Mouse (Mus musculus) adrenal gland, postnatal 14 days (tissue): ENCODE data around the gene Rnd1. TPM values are rescaled to one million over a fixed set of nuclear protein-coding genes. Genes with fewer than 3 reads are reported as not detected.

Source experiments
- DNase-seq: peaks from one replicate; pipeline ENCODE4 v3.0.0; 2021; ENCODE audit warnings: mixed read lengths
- long read RNA-seq, 2 experiments: library from polyadenylated mRNA; stranded (forward); transcript quantifications; one replicate each; pipeline ENCODE4 v2.0.0; 2021
- total RNA-seq: library from RNA; stranded (reverse); gene quantifications from 2 replicates; pipeline ENCODE4 v1.2.3, GENCODE M21; 2021

The Rnd1 gene
- total RNA-seq, result 2.1 and 3.6 TPM in 2 replicates
- long read RNA-seq, experiment 1, transcript Rnd1-201 (5 exons, 2,203 nt), result major isoform, 9 of 9 reads
- long read RNA-seq, experiment 1, partial matches to known transcripts, result 0 of 9 reads
- long read RNA-seq, experiment 1, other reads (novel, unspliced or antisense), result 0 of 9 reads
- long read RNA-seq, experiment 2, partial matches to known transcripts, result 0 of 4 reads
- long read RNA-seq, experiment 2, other reads (novel, unspliced or antisense), result 0 of 4 reads

- peak; percentile 87 for DNase-seq
Observed at GRCm38 (mm10) chr15:98676940-98677728, at the start of gene Rnd1. Rnd1 (minus strand) TSS chr15:98677461.

- no peak for DNase-seq
Observed at GRCm38 (mm10) chr15:98726746-98727145, 49.5 kb upstream of the Rnd1 start.

GRCm38 (mm10) chr15:98726079-98726478 is 48.8 kb upstream of the Rnd1 start:
- no peak for DNase-seq

GRCm38 (mm10) chr15:98724441-98724840 is 47.2 kb upstream of the Rnd1 start:
- DNase-seq, result no peak

- peak; percentile 21 for DNase-seq
Observed at GRCm38 (mm10) chr15:98722854-98723253, 45.6 kb upstream of the Rnd1 start.

GRCm38 (mm10) chr15:98722191-98722590 is 44.9 kb upstream of the Rnd1 start:
- no peak for DNase-seq

- no peak for DNase-seq
Observed at GRCm38 (mm10) chr15:98717301-98717700, 40.0 kb upstream of the Rnd1 start.

- DNase-seq, result peak; percentile 40
Observed at GRCm38 (mm10) chr15:98714230-98714652, 37.0 kb upstream of the Rnd1 start.

GRCm38 (mm10) chr15:98710442-98710841 is 33.2 kb upstream of the Rnd1 start:
- peak; percentile 87 for DNase-seq

- peak; percentile 92 for DNase-seq
Observed at GRCm38 (mm10) chr15:98707766-98708372, 30.6 kb upstream of the Rnd1 start, which contains the start of gene Ccdc65. Ccdc65 (plus strand) TSS chr15:98708207.

- no peak for DNase-seq
Observed at GRCm38 (mm10) chr15:98704312-98704711, 27.1 kb upstream of the Rnd1 start.

- peak; percentile 94 for DNase-seq
Observed at GRCm38 (mm10) chr15:98699190-98700105, 22.2 kb upstream of the Rnd1 start.

GRCm38 (mm10) chr15:98696216-98696615 is 19.0 kb upstream of the Rnd1 start:
- DNase-seq, result no peak

GRCm38 (mm10) chr15:98695726-98696125 is 18.5 kb upstream of the Rnd1 start:
- peak; percentile 36 for DNase-seq

- peak; percentile 40 for DNase-seq
Observed at GRCm38 (mm10) chr15:98692171-98692715, 15.0 kb upstream of the Rnd1 start.

- no peak for DNase-seq
Observed at GRCm38 (mm10) chr15:98691486-98692147, 14.4 kb upstream of the Rnd1 start.

GRCm38 (mm10) chr15:98689682-98690081 is 12.4 kb upstream of the Rnd1 start:
- no peak for DNase-seq

- peak; percentile 49 for DNase-seq
Observed at GRCm38 (mm10) chr15:98685926-98686325, 8.7 kb upstream of the Rnd1 start.

GRCm38 (mm10) chr15:98683746-98684145 is 6.5 kb upstream of the Rnd1 start:
- no peak for DNase-seq

GRCm38 (mm10) chr15:98683177-98683576 is 5.9 kb upstream of the Rnd1 start:
- no peak for DNase-seq

- DNase-seq, result no peak
Observed at GRCm38 (mm10) chr15:98681633-98682032, 4.4 kb upstream of the Rnd1 start.
